Mouse (Mus musculus): ENCODE measurements around the gene Tprn. TPM values are rescaled to one million over a fixed set of nuclear protein-coding genes. Genes with fewer than 3 reads are reported as not detected.
A peak's percentile ranks its signal among the peaks of the same experiment; 100 is the strongest.

The Tprn gene
- polyA plus RNA-seq, 1 experiment from 2014 or later, result 3.1 TPM

DNA sequence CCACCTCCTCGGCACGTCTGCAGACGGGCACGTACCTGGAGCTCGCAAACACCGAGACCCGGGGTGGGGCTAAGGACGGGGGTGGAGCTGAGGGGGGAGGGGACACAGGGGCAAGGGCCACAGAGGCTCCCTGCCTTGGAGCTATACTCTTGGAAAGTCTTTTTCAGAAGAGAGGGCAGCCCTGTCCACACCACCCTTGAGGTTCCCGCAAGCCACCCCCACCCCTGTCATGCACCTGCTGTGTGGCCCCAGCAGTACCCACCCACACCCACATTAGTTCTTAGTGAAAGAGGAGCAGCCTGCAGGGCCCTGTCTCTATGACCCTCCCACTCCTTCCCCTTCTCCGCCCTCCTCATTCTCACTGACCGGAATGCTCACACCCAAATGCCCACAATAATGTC, 49.1 kb downstream of the Tprn start:
- Histone ChIP-seq H3K27ac (replicated peaks in 1 of 2; ENCODE audit: control insufficient read depth in 1 of 2, insufficient read depth in 1 of 2, low read depth in 2 of 2, low read length in 2 of 2) (no peak overlapping the region), H3K4me2 (ENCODE audit: low read length) (no peak overlapping the region), H3K36me3 (ENCODE audit: control insufficient read depth, insufficient read depth, low read length) (no peaks in the 10 kb centered on the region), H3K4me3 (ENCODE audit: control insufficient read depth in 1 of 2, insufficient read depth in 1 of 2, low read depth in 1 of 2, low read length in 2 of 2) (no peak overlapping the region), H3K9ac (ENCODE audit: low read length) (no peak overlapping the region), H3K9me3 (ENCODE audit: control insufficient read depth, low read length) (no peaks in the 10 kb centered on the region), H3K4me1 (ENCODE audit: control insufficient read depth in 2 of 2, insufficient read depth in 2 of 2, low read length in 2 of 2) (no peaks in the 10 kb centered on the region), H3K27me3 (ENCODE audit: control insufficient read depth, insufficient read depth, low read length) (peaks cover 80% of the 10 kb centered on the region)
- WGBS, result 6% methylated on average over 11 of the region's 11 CpGs
- no peak for ATAC-seq (ENCODE audit: insufficient number of reproducible peaks, insufficient read depth, low FRiP score, low read depth)

- peak overlapping the region; percentile 62 for H3K4me2 ChIP-seq (ENCODE audit: low read length)
- H3K27me3 ChIP-seq (ENCODE audit: control insufficient read depth, insufficient read depth, low read length), result peaks cover 58% of the 10 kb centered on the region
- WGBS, result 7% methylated on average over 31 of the region's 31 CpGs
- no peaks in the 10 kb centered on the region for H3K9me3 ChIP-seq (ENCODE audit: control insufficient read depth, low read length)
- peaks cover 5 to 6% of the 10 kb centered on the region in 2 experiments; a peak in 3 of 4 replicates for H3K4me1 ChIP-seq (ENCODE audit: control insufficient read depth in 2 of 2, insufficient read depth in 2 of 2, low read length in 2 of 2)
- H3K4me3 ChIP-seq (ENCODE audit: control insufficient read depth in 1 of 2, insufficient read depth in 1 of 2, low read depth in 1 of 2, low read length in 2 of 2), result peak overlapping the region; percentile 23 to 29; a peak in 3 of 4 replicates
- H3K9ac ChIP-seq (ENCODE audit: low read length), result no peak overlapping the region
- H3K27ac ChIP-seq (replicated peaks in 1 of 2; ENCODE audit: control insufficient read depth in 1 of 2, insufficient read depth in 1 of 2, low read depth in 2 of 2, low read length in 2 of 2), result no peak overlapping the region
- no peak for ATAC-seq (ENCODE audit: insufficient number of reproducible peaks, insufficient read depth, low FRiP score, low read depth)
- H3K36me3 ChIP-seq (ENCODE audit: control insufficient read depth, insufficient read depth, low read length), result no peaks in the 10 kb centered on the region
Measured at GRCm38 (mm10) chr2:25318119-25318966, 55.9 kb downstream of the Tprn start.

DNA sequence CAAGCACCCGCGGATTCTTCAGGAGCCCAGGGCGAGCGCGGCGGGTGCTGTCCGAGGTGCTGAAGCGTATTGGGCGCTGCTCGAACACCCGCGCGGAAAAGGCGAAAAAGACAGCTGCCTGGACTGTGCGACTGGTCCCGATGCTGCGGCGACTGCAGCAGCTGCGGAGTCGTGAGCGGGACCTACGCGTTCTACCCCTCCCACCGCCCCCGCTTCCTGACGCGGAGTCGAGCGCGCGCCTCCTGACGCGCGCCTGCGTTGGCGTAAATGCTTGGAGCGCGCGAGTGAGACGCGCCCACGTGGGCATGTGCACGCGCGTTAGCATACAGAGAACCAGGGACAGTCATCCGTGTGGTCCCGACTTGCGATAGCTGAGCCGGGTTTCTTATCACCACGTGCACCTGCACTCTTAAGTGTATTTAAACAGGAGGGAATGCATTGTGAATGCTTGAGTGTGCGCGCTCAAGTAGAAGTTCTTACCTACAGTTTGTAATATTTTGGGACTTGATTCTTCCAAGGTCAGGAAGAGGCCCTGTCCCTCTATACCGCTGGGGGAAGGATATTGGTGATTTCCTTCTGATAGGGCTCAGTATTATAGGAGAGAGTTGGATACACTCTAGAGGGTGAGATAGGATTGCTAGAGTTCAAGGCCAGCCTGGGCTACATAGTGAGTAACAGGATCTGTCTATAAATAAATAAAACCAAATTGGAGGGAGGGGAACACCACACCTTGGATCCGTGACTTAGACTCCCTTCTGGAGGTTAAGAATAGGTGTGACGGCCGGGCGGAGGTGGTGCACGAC, 56.8 kb downstream of the Tprn start, which contains the start of gene Grin1:
TSS of gene Grin1 (minus strand) at position 217 of the 803 bp plus-strand sequence.
- Histone ChIP-seq H3K9me3 (ENCODE audit: control insufficient read depth, low read length) (no peaks in the 10 kb centered on the region), H3K27me3 (ENCODE audit: control insufficient read depth, insufficient read depth, low read length) (peaks cover 51% of the 10 kb centered on the region), H3K4me3 (ENCODE audit: control insufficient read depth in 1 of 2, insufficient read depth in 1 of 2, low read depth in 1 of 2, low read length in 2 of 2) (peak within 1 kb of the TSS; percentile 23 to 29; a peak in 3 of 4 replicates), H3K4me1 (ENCODE audit: control insufficient read depth in 2 of 2, insufficient read depth in 2 of 2, low read length in 2 of 2) (peaks cover 5 to 6% of the 10 kb centered on the region in 2 experiments; a peak in 3 of 4 replicates), H3K4me2 (ENCODE audit: low read length) (peak within 1 kb of the TSS; percentile 62), H3K36me3 (ENCODE audit: control insufficient read depth, insufficient read depth, low read length) (no peaks in the 10 kb centered on the region), H3K9ac (ENCODE audit: low read length) (no peak within 1 kb of the TSS), H3K27ac (replicated peaks in 1 of 2; ENCODE audit: control insufficient read depth in 1 of 2, insufficient read depth in 1 of 2, low read depth in 2 of 2, low read length in 2 of 2) (no peak within 1 kb of the TSS)
- WGBS, result 9% methylated on average over 58 of the region's 58 CpGs
- no peak for ATAC-seq (ENCODE audit: insufficient number of reproducible peaks, insufficient read depth, low FRiP score, low read depth)

Other genes starting within 250 kb of the Tprn start
- gene Nsmf, start 208.3 kb upstream of the Tprn start, polyA plus RNA-seq (2014; fragmentation: Nextera tagmentation; extraction: Ambion mirVana), result 43.2 and 48.1 TPM in 2 replicates
- not detected in 2 replicates for gene Entpd8, start 182.3 kb upstream of the Tprn start, polyA plus RNA-seq (2014; fragmentation: Nextera tagmentation; extraction: Ambion mirVana)
- gene Noxa1, start 167.5 kb upstream of the Tprn start, polyA plus RNA-seq (2014; fragmentation: Nextera tagmentation; extraction: Ambion mirVana), result not detected in 2 replicates
- 11.9 and 13.9 TPM in 2 replicates for gene Nrarp, start 81.9 kb upstream of the Tprn start, polyA plus RNA-seq (2014; fragmentation: Nextera tagmentation; extraction: Ambion mirVana)
- gene Tor4a, start 65.7 kb upstream of the Tprn start, polyA plus RNA-seq (2014; fragmentation: Nextera tagmentation; extraction: Ambion mirVana), result 6.5 and 8.0 TPM in 2 replicates
- 58.4 and 65.9 TPM in 2 replicates for gene Nelfb, start 51.1 kb upstream of the Tprn start, polyA plus RNA-seq (2014; fragmentation: Nextera tagmentation; extraction: Ambion mirVana)
- gene Stpg3, start 48.0 kb upstream of the Tprn start, polyA plus RNA-seq (2014; fragmentation: Nextera tagmentation; extraction: Ambion mirVana), result not detected in 2 replicates
- gene Fam166a, start 43.9 kb upstream of the Tprn start, polyA plus RNA-seq (2014; fragmentation: Nextera tagmentation; extraction: Ambion mirVana), result 0.93 TPM in 1 of 2 replicates, not detected in the other
- gene Tubb4b, start 37.9 kb upstream of the Tprn start, polyA plus RNA-seq (2014; fragmentation: Nextera tagmentation; extraction: Ambion mirVana), result 342 and 395 TPM in 2 replicates
- not detected in 2 replicates for gene Slc34a3, start 28.3 kb upstream of the Tprn start, polyA plus RNA-seq (2014; fragmentation: Nextera tagmentation; extraction: Ambion mirVana)
- gene Rnf224, start 25.8 kb upstream of the Tprn start, polyA plus RNA-seq (2014; fragmentation: Nextera tagmentation; extraction: Ambion mirVana), result not detected in 2 replicates
- 5.3 and 8.0 TPM in 2 replicates for gene Rnf208, start 20.4 kb upstream of the Tprn start, polyA plus RNA-seq (2014; fragmentation: Nextera tagmentation; extraction: Ambion mirVana)
- not detected in 2 replicates for gene Cysrt1, start 20.2 kb upstream of the Tprn start, polyA plus RNA-seq (2014; fragmentation: Nextera tagmentation; extraction: Ambion mirVana)
- gene AL732309.1, start 15.8 kb upstream of the Tprn start, polyA plus RNA-seq (2014; fragmentation: Nextera tagmentation; extraction: Ambion mirVana), result 1.8 and 2.4 TPM in 2 replicates
- 12.3 and 16.3 TPM in 2 replicates for gene Tmem203, start 7.2 kb upstream of the Tprn start, polyA plus RNA-seq (2014; fragmentation: Nextera tagmentation; extraction: Ambion mirVana)
- 150 and 163 TPM in 2 replicates for gene Ssna1, start 9.8 kb downstream of the Tprn start, polyA plus RNA-seq (2014; fragmentation: Nextera tagmentation; extraction: Ambion mirVana)
- gene Anapc2, start 9.9 kb downstream of the Tprn start, polyA plus RNA-seq (2014; fragmentation: Nextera tagmentation; extraction: Ambion mirVana), result 70.2 and 71.3 TPM in 2 replicates
- not detected in 2 replicates for gene Tmem210, start 25.5 kb downstream of the Tprn start, polyA plus RNA-seq (2014; fragmentation: Nextera tagmentation; extraction: Ambion mirVana)
- not detected in 2 replicates for gene Lrrc26, start 27.3 kb downstream of the Tprn start, polyA plus RNA-seq (2014; fragmentation: Nextera tagmentation; extraction: Ambion mirVana)
- 0.05 TPM in 1 of 2 replicates, not detected in the other for gene Grin1, start 56.6 kb downstream of the Tprn start, polyA plus RNA-seq (2014; fragmentation: Nextera tagmentation; extraction: Ambion mirVana)
- gene Man1b1, start 69.7 kb downstream of the Tprn start, polyA plus RNA-seq (2014; fragmentation: Nextera tagmentation; extraction: Ambion mirVana), result 42.8 and 48.1 TPM in 2 replicates
- gene Dpp7, start 93.7 kb downstream of the Tprn start, polyA plus RNA-seq (2014; fragmentation: Nextera tagmentation; extraction: Ambion mirVana), result 11.5 and 12.4 TPM in 2 replicates
- 17.6 and 18.3 TPM in 2 replicates for gene Uap1l1, start 103.1 kb downstream of the Tprn start, polyA plus RNA-seq (2014; fragmentation: Nextera tagmentation; extraction: Ambion mirVana)
- 14.4 and 17.7 TPM in 2 replicates for gene Sapcd2, start 109.7 kb downstream of the Tprn start, polyA plus RNA-seq (2014; fragmentation: Nextera tagmentation; extraction: Ambion mirVana)
- gene Entpd2, start 133.3 kb downstream of the Tprn start, polyA plus RNA-seq (2014; fragmentation: Nextera tagmentation; extraction: Ambion mirVana), result 0.81 and 0.85 TPM in 2 replicates
- gene Npdc1, start 136.7 kb downstream of the Tprn start, polyA plus RNA-seq (2014; fragmentation: Nextera tagmentation; extraction: Ambion mirVana), result 29.3 and 29.5 TPM in 2 replicates
- 0.14 TPM in 1 of 2 replicates, not detected in the other for gene Fut7, start 160.6 kb downstream of the Tprn start, polyA plus RNA-seq (2014; fragmentation: Nextera tagmentation; extraction: Ambion mirVana)
- 3.8 and 4.3 TPM in 2 replicates for gene Abca2, start 166.1 kb downstream of the Tprn start, polyA plus RNA-seq (2014; fragmentation: Nextera tagmentation; extraction: Ambion mirVana)
- gene Clic3, start 194.2 kb downstream of the Tprn start, polyA plus RNA-seq (2014; fragmentation: Nextera tagmentation; extraction: Ambion mirVana), result 3.8 and 4.6 TPM in 2 replicates
- 31.0 and 32.6 TPM in 2 replicates for gene Paxx, start 198.5 kb downstream of the Tprn start, polyA plus RNA-seq (2014; fragmentation: Nextera tagmentation; extraction: Ambion mirVana)
- 98.5 and 112 TPM in 2 replicates for gene Ptgds, start 207.4 kb downstream of the Tprn start, polyA plus RNA-seq (2014; fragmentation: Nextera tagmentation; extraction: Ambion mirVana)
- not detected in 2 replicates for gene Lcn12, start 231.3 kb downstream of the Tprn start, polyA plus RNA-seq (2014; fragmentation: Nextera tagmentation; extraction: Ambion mirVana)
- 82.8 and 85.2 TPM in 2 replicates for gene Fbxw5, start 238.1 kb downstream of the Tprn start, polyA plus RNA-seq (2014; fragmentation: Nextera tagmentation; extraction: Ambion mirVana)
- 2.9 and 4.9 TPM in 2 replicates for gene C8g, start 239.1 kb downstream of the Tprn start, polyA plus RNA-seq (2014; fragmentation: Nextera tagmentation; extraction: Ambion mirVana)